Comparison of ENCODE assay signal across 18 mouse cellular contexts in the genomic region with DNA sequence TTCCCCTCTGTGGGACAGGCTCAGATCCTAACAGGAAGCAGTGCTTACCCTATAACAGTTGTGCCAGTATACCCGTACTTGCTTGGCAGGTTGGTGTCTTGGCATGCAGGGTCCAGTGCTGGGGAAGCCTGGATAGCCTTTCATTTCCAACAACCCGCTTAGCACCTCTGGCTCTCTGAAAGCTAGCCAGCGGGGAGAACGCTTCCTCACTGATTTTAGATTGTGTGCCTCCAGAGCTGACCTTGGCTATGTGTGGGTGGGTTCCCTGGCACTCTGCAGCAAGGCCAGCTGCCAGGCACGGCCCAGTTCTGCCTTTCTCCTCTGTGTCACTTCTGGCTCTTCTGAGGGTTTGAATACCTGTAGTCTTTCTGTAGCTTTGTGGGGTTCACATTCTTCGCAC. TPM values are rescaled to one million over a fixed set of nuclear protein-coding genes. Genes with fewer than 3 reads are reported as not detected.
A peak's percentile ranks its signal among the peaks of the same experiment; 100 is the strongest.
DNase-seq lines count a peak whose midpoint lies in the region; ATAC-seq lines count a peak whose summit lies in the region.
"Had no signal": no experiment of that assay in that cellular context is flagged by ENCODE, and none has a peak within 500 bp of the region (broad histone marks: within the 10 kb centered on the region; RNA-seq: fewer than 3 reads in every experiment).

No protein-coding gene starts in this region.

- H3K9ac ChIP-seq in heart, embryonic 13.5 days: peak overlapping the region; percentile 45; the same call in 1 of the 2 replicates
- H3K9ac ChIP-seq: hindbrain, embryonic 15.5 days; limb, embryonic 12.5 days; liver, embryonic 13.5 days; midbrain, embryonic 12.5 days had no signal

- no peak overlapping the region for H3K4me2 ChIP-seq in heart, embryonic 13.5 days
- H3K4me2 ChIP-seq: hindbrain, embryonic 15.5 days; limb, embryonic 12.5 days; liver, embryonic 13.5 days; midbrain, embryonic 12.5 days had no signal

- peaks cover 68% of the 10 kb centered on the region for H3K4me1 ChIP-seq in heart, embryonic 13.5 days
- H3K4me1 ChIP-seq: hindbrain, embryonic 15.5 days; limb, embryonic 12.5 days; liver, embryonic 13.5 days; midbrain, embryonic 12.5 days had no signal

- ATAC-seq in heart, embryonic 13.5 days (ENCODE audit: extremely low read depth, insufficient number of reproducible peaks, low FRiP score, low TSS enrichment): no peak
- ATAC-seq: intestine, embryonic 16.5 days had no signal

- no peaks in the 10 kb centered on the region for H3K9me3 ChIP-seq in heart, embryonic 13.5 days
- H3K9me3 ChIP-seq: hindbrain, embryonic 15.5 days; limb, embryonic 12.5 days; liver, embryonic 13.5 days; midbrain, embryonic 12.5 days had no signal

- 65% methylated on average over 6 of the region's 6 CpGs for WGBS in heart, embryonic 13.5 days

- peaks cover 100% of the 10 kb centered on the region for H3K36me3 ChIP-seq in heart, embryonic 13.5 days
- H3K36me3 ChIP-seq: hindbrain, embryonic 15.5 days; limb, embryonic 12.5 days; liver, embryonic 13.5 days; midbrain, embryonic 12.5 days had no signal

- peak overlapping the region; percentile 59 for H3K27ac ChIP-seq in heart, embryonic 13.5 days (replicated peaks)
- H3K27ac ChIP-seq: hindbrain, embryonic 15.5 days; limb, embryonic 12.5 days; liver, embryonic 13.5 days; midbrain, embryonic 12.5 days had no signal

- peak; percentile 76 for DNase-seq in adrenal gland, adult 2 months
- no peak for DNase-seq in adrenal gland, postnatal 4 days (ENCODE audit: low spot score in 2 of 2)
- DNase-seq in heart, adult 8-10 months (ENCODE audit: low spot score): no peak
- peak; percentile 64 for DNase-seq in heart, postnatal 4 days
- no peak for DNase-seq in frontal cortex, adult 2 months (ENCODE audit: extremely low spot score in 1 of 2, low spot score in 1 of 2)
- no peak for DNase-seq in urinary bladder, postnatal 36 days (ENCODE audit: low spot score in 2 of 2)
- no peak for DNase-seq in spleen, postnatal 14 days (ENCODE audit: low spot score in 2 of 2)
- DNase-seq: cerebellum, postnatal 10 days; kidney, postnatal 25 days; liver, embryonic 13.5 days had no signal

- no peak overlapping the region for H3K4me3 ChIP-seq in heart, embryonic 13.5 days
- H3K4me3 ChIP-seq: hindbrain, embryonic 15.5 days; limb, embryonic 12.5 days; liver, embryonic 13.5 days; midbrain, embryonic 12.5 days had no signal

- no peaks in the 10 kb centered on the region for H3K27me3 ChIP-seq in heart, embryonic 13.5 days (replicated peaks)
- H3K27me3 ChIP-seq: CH12.LX; hindbrain, embryonic 15.5 days; limb, embryonic 12.5 days; midbrain, embryonic 12.5 days had no signal

RNA-seq across cellular contexts. Expression of gene Mybpc3, which starts 12.2 kb away (rescaled TPM):
- under 1 TPM; 0.07 to 0.09 TPM for total RNA-seq in adrenal gland, adult 2 months (2021)
- not detected in 2 replicates for polyA plus RNA-seq in adrenal gland, adult 2 months (2012; rRNA removed)
- under 1 TPM in 1 of 2 experiments, not detected in 1; 0.17 TPM for total RNA-seq in adrenal gland, postnatal 4 days (2021)
- polyA plus RNA-seq in heart, embryonic 13.5 days (2015; fragmentation: Nextera tagmentation; extraction: Ambion mirVana): 806 and 882 TPM in 2 replicates
- total RNA-seq in heart, adult 8-10 months (2022): 1,000 to 10,000 TPM; 1,514 to 2,177 (median 1,722) TPM
- 1,000 to 10,000 TPM; 1,781 to 1,857 TPM for total RNA-seq in heart, postnatal 4 days (2021)
- 0.30 and 0.61 TPM in 2 replicates for polyA plus RNA-seq in frontal cortex, adult 2 months (2012; rRNA removed)
- polyA plus RNA-seq: forebrain, embryonic 11.5 days; hindbrain, embryonic 15.5 days; intestine, embryonic 16.5 days; neural tube, embryonic 14.5 days had no signal

RNA-seq across cellular contexts. Expression of gene Spi1, which starts 47.9 kb away (rescaled TPM):
- total RNA-seq in adrenal gland, adult 2 months (2021): 1 to 10 TPM; 5.0 to 7.1 TPM
- 17.6 and 21.9 TPM in 2 replicates for polyA plus RNA-seq in adrenal gland, adult 2 months (2012; rRNA removed)
- 1 to 10 TPM; 7.8 to 7.9 TPM for total RNA-seq in adrenal gland, postnatal 4 days (2021)
- polyA plus RNA-seq in heart, embryonic 13.5 days (2015; fragmentation: Nextera tagmentation; extraction: Ambion mirVana): 3.5 and 3.9 TPM in 2 replicates
- total RNA-seq in heart, adult 8-10 months (2022): 1 to 10 TPM; 2.8 to 6.1 (median 3.2) TPM
- 1 to 10 TPM; 2.7 to 3.5 TPM for total RNA-seq in heart, postnatal 4 days (2021)
- polyA plus RNA-seq in frontal cortex, adult 2 months (2012; rRNA removed): 9.7 and 12.0 TPM in 2 replicates

RNA-seq across cellular contexts. Expression of gene Madd, which starts 53.5 kb away (rescaled TPM):
- total RNA-seq in adrenal gland, adult 2 months (2021): 10 to 100 TPM; 18.5 to 20.0 TPM
- 8.9 and 9.0 TPM in 2 replicates for polyA plus RNA-seq in adrenal gland, adult 2 months (2012; rRNA removed)
- total RNA-seq in adrenal gland, postnatal 4 days (2021): 10 to 100 TPM; 27.4 to 31.8 TPM
- polyA plus RNA-seq in heart, embryonic 13.5 days (2015; fragmentation: Nextera tagmentation; extraction: Ambion mirVana): 5.1 and 5.9 TPM in 2 replicates
- 1 to 10 TPM; 4.9 to 6.9 (median 6.1) TPM for total RNA-seq in heart, adult 8-10 months (2022)
- total RNA-seq in heart, postnatal 4 days (2021): 1 to 10 TPM; 5.2 to 5.5 TPM
- 142 and 155 TPM in 2 replicates for polyA plus RNA-seq in frontal cortex, adult 2 months (2012; rRNA removed)

RNA-seq across cellular contexts. Expression of gene Slc39a13, which starts 59.9 kb away (rescaled TPM):
- total RNA-seq in adrenal gland, adult 2 months (2021): 10 to 100 TPM; 27.7 to 36.7 TPM
- polyA plus RNA-seq in adrenal gland, adult 2 months (2012; rRNA removed): 60.4 and 66.7 TPM in 2 replicates
- 10 to 100 TPM; 35.7 to 42.0 TPM for total RNA-seq in adrenal gland, postnatal 4 days (2021)
- 45.0 and 55.5 TPM in 2 replicates for polyA plus RNA-seq in heart, embryonic 13.5 days (2015; fragmentation: Nextera tagmentation; extraction: Ambion mirVana)
- total RNA-seq in heart, adult 8-10 months (2022): 10 to 100 TPM; 19.0 to 26.0 (median 23.6) TPM
- total RNA-seq in heart, postnatal 4 days (2021): 10 to 100 TPM; 32.6 to 36.8 TPM
- polyA plus RNA-seq in frontal cortex, adult 2 months (2012; rRNA removed): 53.8 and 54.3 TPM in 2 replicates

Comparison
In these comparisons a context has a peak if more than half of its experiments do, and no peak if none do; other contexts are left out.
1. DNase-seq: peak in adrenal gland, adult 2 months (single experiment) and heart, postnatal 4 days (single experiment); none in adrenal gland, postnatal 4 days (0 of 2), heart, adult 8-10 months (single experiment), frontal cortex, adult 2 months (0 of 2), urinary bladder, postnatal 36 days (0 of 2) and spleen, postnatal 14 days (0 of 2).
2. RNA of gene Mybpc3, which starts 12.2 kb away (total RNA-seq): 1,781 to 1,857 TPM in heart, postnatal 4 days and 1,514 to 2,177 TPM in heart, adult 8-10 months; 0.17 TPM in adrenal gland, postnatal 4 days and 0.07 to 0.09 TPM in adrenal gland, adult 2 months; every median in the first group is over 1,000 times any median in the second.